Mouse (Mus musculus) megakaryocyte, embryonic 14.5 days (primary cell): Measurements from ENCODE around the gene Hpgd.

ENCODE experiments used
- FLI1 ChIP-seq: IDR thresholded peaks from 2 replicates; pipeline ENCODE4 v1.6.1; 2012; ENCODE audit warnings: low read length, inconsistent platforms, mixed read lengths
- GATA1 ChIP-seq: IDR thresholded peaks from 3 replicates; pipeline ENCODE4 v1.6.1; 2012; ENCODE audit warnings: mixed read lengths, low read length, inconsistent platforms, borderline replicate concordance

DNA sequence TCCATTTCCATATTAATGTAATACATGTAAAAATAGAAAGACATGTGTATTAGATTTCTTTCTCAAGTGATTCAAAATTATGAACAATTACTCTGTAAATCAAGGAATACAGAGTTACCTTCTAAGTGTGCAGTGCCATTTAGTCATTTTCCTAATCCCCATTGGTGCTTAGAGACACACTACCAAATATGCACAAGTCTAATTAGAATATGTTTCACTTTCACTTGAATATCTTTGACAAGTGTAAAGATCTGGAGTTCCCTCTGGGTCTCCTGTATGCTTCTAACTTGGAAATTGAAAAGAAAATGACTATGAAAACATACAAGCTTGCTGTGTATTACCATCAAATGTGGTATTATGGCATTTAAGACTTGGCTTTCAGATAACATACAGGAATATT is 19.1 kb upstream of the Hpgd start:
- TF ChIP-seq FLI1 (no peak), GATA1 (no peak)
